Mouse (Mus musculus) lung, postnatal 0 days (tissue): ENCODE data around the gene Shisa9. TPM values are rescaled to one million over a fixed set of nuclear protein-coding genes. Genes with fewer than 3 reads are reported as not detected.

ENCODE experiments used
- ATAC-seq: fragments of 200-750 bp; cut with Nextera tagmentation; 2 replicates; pipeline ENCODE4 v1.8.0; 2017; ENCODE audit warnings: moderate library complexity
- DNase-seq: peaks from one replicate; pipeline ENCODE4 v3.0.0-alpha.2; 2016; ENCODE audit warnings: low spot score
- H3K27ac ChIP-seq: fragments of 300-500 bp; sonication (generic); 2 replicates; pipeline ENCODE4 v1.5.1; 2014; ENCODE audit warnings: antibody characterized with exemption, mild to moderate bottlenecking, low read length, mixed read lengths
- H3K27me3 ChIP-seq: fragments of 300-500 bp; sonication (generic); replicated peaks from 2 replicates; pipeline ENCODE4 v1.6.1; 2014; ENCODE audit warnings: low read length, mixed read lengths; ENCODE audit not compliant: insufficient read depth
- H3K36me3 ChIP-seq: fragments of 300-500 bp; sonication (generic); 2 replicates; pipeline ENCODE4 v1.6.1; 2014; ENCODE audit warnings: low read length, mixed read lengths; ENCODE audit not compliant: insufficient read depth
- H3K4me1 ChIP-seq: fragments of 300-500 bp; sonication (generic); 2 replicates; pipeline ENCODE4 v1.6.1; 2014; ENCODE audit warnings: antibody characterized with exemption, low read depth, low read length, mixed read lengths; ENCODE audit not compliant: insufficient read depth
- H3K4me2 ChIP-seq: fragments of 300-500 bp; sonication (generic); replicated peaks from 2 replicates; pipeline ENCODE4 v1.6.1; 2014; ENCODE audit warnings: low read depth, mild to moderate bottlenecking, low read length, moderate library complexity, mixed read lengths
- H3K4me3 ChIP-seq: fragments of 300-500 bp; sonication (generic); 2 replicates; pipeline ENCODE4 v1.5.1; 2014; ENCODE audit warnings: low read depth, low read length
- H3K9ac ChIP-seq: fragments of 300-500 bp; sonication (generic); replicated peaks from 2 replicates; pipeline ENCODE4 v1.6.1; 2014; ENCODE audit warnings: low read depth, mild to moderate bottlenecking
- H3K9me3 ChIP-seq: fragments of 300-500 bp; sonication (generic); 2 replicates; pipeline ENCODE4 v1.6.1; 2016; ENCODE audit warnings: low read length, mixed read lengths
- CTCF ChIP-seq: IDR thresholded peaks from 2 replicates; pipeline ENCODE4 v1.5.1; 2016; ENCODE audit warnings: antibody characterized with exemption, mild to moderate bottlenecking
- EP300 ChIP-seq: IDR thresholded peaks from 2 replicates; pipeline ENCODE4 v1.6.1; 2016; ENCODE audit warnings: antibody characterized with exemption, mild to moderate bottlenecking, control low read depth
- WGBS: fragments of 180-500 bp; shearing (Covaris S2); extraction: QIAGEN DNeasy Blood & Tissue Kit; methylation state at CpG from one replicate; pipeline ENCODE4 v1.1.7; 2014; 5-methylcytosine and 5-hydroxymethylcytosine counted together
- polyA plus RNA-seq: library from polyadenylated mRNA; unstranded; fragments of >200 nt; fragmentation: Nextera tagmentation; extraction: Ambion mirVana; gene quantifications from 2 replicates; pipeline ENCODE4 v1.2.1, GENCODE M21; 2015

The Shisa9 gene
- polyA plus RNA-seq, 1 experiment from 2014 or later, result 1.5 TPM

DNA sequence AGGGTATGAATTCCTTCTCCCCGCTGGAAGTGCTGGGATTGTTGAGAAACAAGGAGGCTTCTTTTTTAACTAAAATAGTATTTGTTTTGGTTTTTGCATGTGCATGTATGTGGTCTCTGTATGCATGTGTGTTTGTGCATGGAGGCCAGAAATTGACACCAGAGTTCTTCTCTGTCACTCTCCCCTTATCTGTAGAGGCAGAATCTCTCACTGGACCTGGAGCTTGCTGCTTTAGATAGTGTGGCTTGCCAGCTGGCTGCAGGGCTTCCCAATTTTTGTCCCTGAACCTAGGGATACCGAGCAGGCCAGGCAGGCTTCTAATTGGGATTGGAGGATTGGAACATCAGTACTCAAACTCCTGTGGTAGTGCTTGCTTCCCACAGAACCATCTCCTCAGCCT lies 99.2 kb downstream of the Shisa9 start:
- no peak overlapping the region for H3K4me2 ChIP-seq
- WGBS, result 82% methylated on average over 2 of the region's 2 CpGs

DNA sequence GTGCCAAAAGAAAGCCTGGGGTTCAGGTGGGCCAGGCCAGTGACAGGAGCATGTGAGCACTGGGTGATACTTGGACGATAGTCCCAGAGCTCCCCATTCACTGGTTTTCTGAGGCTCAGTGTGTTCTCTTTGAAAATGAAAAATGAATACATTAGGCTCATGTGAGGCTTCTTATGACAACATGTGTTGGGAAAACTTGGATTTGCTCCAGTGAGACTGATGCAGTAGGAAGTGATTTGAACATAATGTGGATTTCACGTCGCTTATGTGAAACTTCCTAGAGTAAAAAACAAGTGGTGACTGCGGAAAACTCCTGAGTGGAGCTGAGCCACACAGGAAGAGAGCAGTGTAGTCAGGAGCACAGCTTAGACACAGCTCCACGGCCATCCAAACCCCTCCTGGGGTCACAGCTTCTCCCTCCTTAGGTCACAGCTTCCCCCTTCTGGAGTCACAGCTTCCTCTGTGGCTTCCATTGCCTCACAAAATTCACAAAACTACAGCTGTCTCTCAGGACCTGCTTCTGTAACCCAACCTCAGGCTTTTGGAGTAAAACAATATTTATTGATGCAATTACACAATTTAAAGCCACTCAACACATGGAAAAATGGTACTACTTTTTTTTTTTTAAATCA lies 106.8 kb downstream of the Shisa9 start:
- no peak overlapping the region for H3K4me3 ChIP-seq
- H3K4me1 ChIP-seq, result no peaks in the 10 kb centered on the region
- H3K36me3 ChIP-seq, result no peaks in the 10 kb centered on the region
- H3K4me2 ChIP-seq, result no peak overlapping the region
- WGBS, result 40% methylated on average over 5 of the region's 5 CpGs
- no peak for ATAC-seq
- TF ChIP-seq CTCF (no peak), EP300 (no peak)
- H3K27me3 ChIP-seq, result no peaks in the 10 kb centered on the region
- no peak overlapping the region for H3K9ac ChIP-seq
- peak; percentile 58 for DNase-seq
- H3K9me3 ChIP-seq, result no peaks in the 10 kb centered on the region
- H3K27ac ChIP-seq, result no peak overlapping the region

More for the DNA sequence above, 99.2 kb downstream of the Shisa9 start:
- no peak overlapping the region for H3K9ac ChIP-seq
- no peak overlapping the region for H3K4me3 ChIP-seq
- no peak for TF ChIP-seq EP300
- no peak for TF ChIP-seq CTCF
- H3K27me3 ChIP-seq, result no peaks in the 10 kb centered on the region
- H3K9me3 ChIP-seq, result no peaks in the 10 kb centered on the region
- H3K27ac ChIP-seq, result no peak overlapping the region
- ATAC-seq, result no peak
- no peaks in the 10 kb centered on the region for H3K36me3 ChIP-seq
- DNase-seq, result no peak
- no peaks in the 10 kb centered on the region for H3K4me1 ChIP-seq

DNA sequence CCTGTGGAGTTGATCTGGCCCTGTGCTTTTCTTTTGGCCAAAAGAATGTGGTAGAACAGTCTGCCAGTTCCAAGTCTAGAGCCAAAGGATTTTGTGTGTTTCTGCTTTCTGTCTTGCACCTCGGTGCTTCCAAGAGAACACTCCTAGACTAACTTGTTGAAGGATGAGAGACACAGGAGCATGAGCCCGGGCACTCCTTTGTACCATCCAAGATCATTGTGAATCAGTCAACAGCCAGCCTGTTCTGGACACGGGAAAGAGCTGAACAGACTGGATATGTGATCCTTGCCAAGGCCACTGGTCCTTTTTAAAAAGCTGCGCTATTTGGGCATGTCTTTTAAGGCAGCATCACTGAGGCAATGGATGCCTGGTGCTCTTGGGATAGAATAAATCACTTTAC lies 109.3 kb downstream of the Shisa9 start:
- ATAC-seq, result no peak
- Histone ChIP-seq H3K4me1 (no peaks in the 10 kb centered on the region), H3K36me3 (no peaks in the 10 kb centered on the region), H3K27me3 (no peaks in the 10 kb centered on the region), H3K4me2 (no peak overlapping the region), H3K9ac (no peak overlapping the region), H3K27ac (no peak overlapping the region), H3K9me3 (no peaks in the 10 kb centered on the region), H3K4me3 (no peak overlapping the region)
- TF ChIP-seq CTCF (no peak), EP300 (no peak)
- no peak for DNase-seq
- WGBS, result 75% methylated on average over 4 of the region's 4 CpGs

DNA sequence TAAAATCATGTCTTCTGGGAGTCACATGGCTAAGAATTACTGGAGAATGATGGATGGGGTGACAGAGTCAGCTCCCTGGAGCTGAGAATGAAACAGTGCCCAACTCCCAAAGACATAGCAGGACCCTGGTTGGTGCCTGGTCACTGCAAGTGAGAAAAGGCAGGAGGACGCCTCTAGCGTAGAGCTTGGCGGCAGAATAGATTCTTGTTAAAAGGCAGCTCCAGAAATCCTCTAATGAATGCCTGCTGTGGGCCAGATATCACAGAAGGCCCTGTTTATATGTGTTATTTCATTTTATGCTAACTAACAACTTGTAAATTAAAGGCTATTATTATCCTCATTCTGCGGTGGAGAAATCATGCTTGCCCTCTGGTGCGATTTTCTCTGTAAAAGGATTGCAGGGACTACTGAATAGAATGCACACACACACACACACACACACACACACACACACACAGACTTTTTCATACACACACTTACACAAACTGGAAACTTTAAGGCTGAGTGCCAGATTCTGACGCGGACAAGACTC lies 110.9 kb downstream of the Shisa9 start:
- Histone ChIP-seq H3K4me1 (no peaks in the 10 kb centered on the region), H3K36me3 (no peaks in the 10 kb centered on the region), H3K27ac (no peak overlapping the region), H3K4me2 (no peak overlapping the region), H3K9ac (no peak overlapping the region), H3K4me3 (no peak overlapping the region), H3K9me3 (no peaks in the 10 kb centered on the region), H3K27me3 (no peaks in the 10 kb centered on the region)
- TF ChIP-seq EP300 (no peak), CTCF (no peak)
- no peak for ATAC-seq
- DNase-seq, result no peak
- 61% methylated on average over 7 of the region's 7 CpGs for WGBS

DNA sequence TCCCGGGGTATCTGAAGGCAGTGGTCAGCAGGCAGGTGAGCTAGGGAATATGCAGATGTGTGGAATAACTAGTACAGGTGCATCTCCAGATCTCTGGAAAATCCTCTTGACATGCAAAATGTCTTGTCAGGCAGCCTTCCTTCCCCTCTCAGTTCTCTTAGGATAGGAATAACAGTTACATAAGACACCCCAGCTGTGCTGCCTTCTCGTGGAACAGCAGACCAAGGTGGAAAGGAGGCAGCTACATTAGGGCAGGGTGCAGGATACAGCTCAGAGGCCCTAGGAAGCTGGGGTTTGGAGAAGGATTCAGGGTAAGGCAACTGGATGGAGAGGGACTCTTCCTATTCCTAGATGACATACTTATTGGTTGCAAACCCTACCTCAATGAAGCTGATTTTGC lies 111.5 kb downstream of the Shisa9 start:
- Histone ChIP-seq H3K4me2 (no peak overlapping the region), H3K36me3 (no peaks in the 10 kb centered on the region), H3K9me3 (no peaks in the 10 kb centered on the region), H3K4me1 (no peaks in the 10 kb centered on the region), H3K27ac (no peak overlapping the region), H3K27me3 (no peaks in the 10 kb centered on the region), H3K9ac (no peak overlapping the region), H3K4me3 (no peak overlapping the region)
- ATAC-seq, result no peak
- 43% methylated on average over 2 of the region's 2 CpGs for WGBS
- TF ChIP-seq CTCF (no peak), EP300 (no peak)
- DNase-seq, result no peak

DNA sequence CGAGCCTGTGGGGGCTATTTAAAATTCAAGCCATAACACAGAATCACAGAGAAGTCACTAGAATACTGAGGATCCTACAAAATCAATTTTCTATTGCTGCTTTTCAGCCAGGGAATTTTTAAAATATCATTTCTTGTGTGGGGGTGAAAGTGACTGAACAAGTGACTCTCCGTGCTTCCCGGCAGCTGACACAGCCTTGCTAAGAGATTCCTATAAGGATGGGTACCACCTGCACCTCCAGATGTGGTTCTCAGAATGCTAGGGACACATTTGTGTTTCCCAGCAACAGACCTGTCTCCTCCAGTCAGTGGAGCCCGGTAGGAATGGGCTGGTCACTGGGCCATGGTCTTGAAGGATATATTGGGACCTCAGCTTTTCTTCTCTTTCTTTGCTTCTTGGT lies 124.5 kb downstream of the Shisa9 start:
- no peak overlapping the region for H3K9ac ChIP-seq
- H3K9me3 ChIP-seq, result no peaks in the 10 kb centered on the region
- H3K27me3 ChIP-seq, result no peaks in the 10 kb centered on the region
- H3K4me3 ChIP-seq, result no peak overlapping the region
- no peak for ATAC-seq
- no peak for DNase-seq
- no peaks in the 10 kb centered on the region for H3K36me3 ChIP-seq
- H3K4me2 ChIP-seq, result no peak overlapping the region
- H3K4me1 ChIP-seq, result no peaks in the 10 kb centered on the region
- TF ChIP-seq EP300, result no peak
- TF ChIP-seq CTCF, result no peak
- H3K27ac ChIP-seq, result no peak overlapping the region
- 76% methylated on average over 4 of the region's 4 CpGs for WGBS
